Mouse (Mus musculus): ENCODE results near the gene E030018B13Rik. TPM values are rescaled to one million over a fixed set of nuclear protein-coding genes. Genes with fewer than 3 reads are reported as not detected.
A peak's percentile ranks its signal among the peaks of the same experiment; 100 is the strongest.

E030018B13Rik gene
- total RNA-seq, 1 experiment from 2014 or later = not detected

GRCm38 (mm10) chr7:63897655-63898054, 19.0 kb upstream of the E030018B13Rik start:
- no peak for DNase-seq

- no peak for DNase-seq
These were observed 18.5 kb upstream of the E030018B13Rik start for GRCm38 (mm10) chr7:63898201-63898600.

GRCm38 (mm10) chr7:63899925-63900324, 16.7 kb upstream of the E030018B13Rik start:
- no peak for DNase-seq

- DNase-seq = no peak
These were observed 16.2 kb upstream of the E030018B13Rik start for GRCm38 (mm10) chr7:63900411-63900810.

DNA sequence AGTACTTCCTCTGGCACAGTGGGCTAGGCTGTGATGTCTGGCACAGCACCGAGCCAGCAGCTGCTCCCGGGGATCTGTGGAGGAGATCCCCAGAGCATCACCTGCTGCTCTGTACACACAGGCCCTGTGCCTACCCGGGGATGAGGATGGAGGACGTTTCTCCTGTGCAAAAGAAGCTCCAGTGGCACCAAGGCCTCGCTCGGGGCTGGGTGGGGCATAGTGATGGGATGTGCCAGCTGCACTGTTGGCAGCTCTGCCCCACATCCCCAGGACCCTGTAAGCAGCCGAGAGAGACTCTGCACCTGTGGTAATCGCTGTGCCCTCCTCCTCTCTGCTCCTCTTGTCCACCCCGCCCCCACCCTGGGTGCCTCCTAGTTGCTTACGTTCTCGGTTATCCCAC, 15.3 kb upstream of the E030018B13Rik start:
- DNase-seq = no peak

DNA sequence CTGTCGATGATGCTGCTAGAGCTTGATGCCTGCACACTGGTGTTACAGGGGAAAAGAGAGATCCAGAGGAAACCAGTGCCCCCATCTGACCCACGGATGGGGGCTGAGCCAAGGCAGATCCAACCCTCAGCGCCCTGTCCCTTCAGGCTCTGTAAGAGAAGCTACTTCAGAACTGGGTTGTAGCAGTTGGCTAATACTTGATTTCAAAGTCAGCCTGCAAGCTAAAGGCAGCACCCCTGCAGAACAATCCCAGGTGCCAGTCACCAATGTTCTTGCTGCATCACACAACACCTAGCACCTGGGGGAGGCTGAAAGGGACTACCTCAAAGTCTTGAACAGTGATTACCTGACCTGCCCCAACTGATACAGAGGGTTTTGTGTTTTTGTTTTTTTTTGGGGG, 14.7 kb upstream of the E030018B13Rik start:
- no peak for DNase-seq

GRCm38 (mm10) chr7:63902604-63903210, 13.9 kb upstream of the E030018B13Rik start:
- no peak for DNase-seq

- no peak for DNase-seq
These were observed 12.8 kb upstream of the E030018B13Rik start for GRCm38 (mm10) chr7:63903635-63904380.

DNA sequence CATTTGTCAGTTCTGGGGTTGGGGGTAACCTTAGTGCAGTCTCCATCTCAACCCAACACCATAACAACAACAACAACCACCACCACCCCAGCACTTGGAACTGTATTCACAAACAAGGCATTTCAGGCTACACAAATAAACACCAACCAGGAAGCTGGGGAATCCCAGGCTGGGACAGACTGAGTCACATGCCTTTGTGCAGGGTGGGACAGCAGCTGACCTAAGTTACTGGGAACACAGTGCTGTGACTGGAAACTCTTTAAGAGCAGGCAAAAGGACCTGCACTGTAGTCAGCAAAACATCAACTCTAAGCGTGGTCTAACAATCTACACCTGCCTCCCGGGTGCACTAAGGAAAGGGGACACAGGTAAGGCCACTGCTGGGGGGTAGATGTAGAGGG, 11.5 kb upstream of the E030018B13Rik start:
- no peak for DNase-seq

DNA sequence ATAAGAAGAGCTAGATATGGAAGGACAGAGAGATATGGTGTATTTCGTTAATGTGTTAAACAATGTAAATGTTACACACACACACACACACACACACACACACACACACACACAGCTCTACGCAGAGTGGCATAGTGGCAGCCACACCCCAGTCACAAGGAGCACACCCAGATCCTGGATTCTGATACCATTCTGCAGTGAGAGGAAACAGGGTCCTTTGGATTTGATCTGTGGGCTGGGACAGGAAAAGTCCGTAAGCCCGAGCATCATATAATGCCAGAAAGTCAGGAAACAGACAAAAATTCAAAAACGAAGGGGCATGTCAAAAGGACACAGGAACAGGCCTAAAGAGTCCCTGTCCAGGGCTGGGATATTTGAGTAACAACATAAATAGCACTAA, 11.0 kb upstream of the E030018B13Rik start:
- DNase-seq = no peak

DNA sequence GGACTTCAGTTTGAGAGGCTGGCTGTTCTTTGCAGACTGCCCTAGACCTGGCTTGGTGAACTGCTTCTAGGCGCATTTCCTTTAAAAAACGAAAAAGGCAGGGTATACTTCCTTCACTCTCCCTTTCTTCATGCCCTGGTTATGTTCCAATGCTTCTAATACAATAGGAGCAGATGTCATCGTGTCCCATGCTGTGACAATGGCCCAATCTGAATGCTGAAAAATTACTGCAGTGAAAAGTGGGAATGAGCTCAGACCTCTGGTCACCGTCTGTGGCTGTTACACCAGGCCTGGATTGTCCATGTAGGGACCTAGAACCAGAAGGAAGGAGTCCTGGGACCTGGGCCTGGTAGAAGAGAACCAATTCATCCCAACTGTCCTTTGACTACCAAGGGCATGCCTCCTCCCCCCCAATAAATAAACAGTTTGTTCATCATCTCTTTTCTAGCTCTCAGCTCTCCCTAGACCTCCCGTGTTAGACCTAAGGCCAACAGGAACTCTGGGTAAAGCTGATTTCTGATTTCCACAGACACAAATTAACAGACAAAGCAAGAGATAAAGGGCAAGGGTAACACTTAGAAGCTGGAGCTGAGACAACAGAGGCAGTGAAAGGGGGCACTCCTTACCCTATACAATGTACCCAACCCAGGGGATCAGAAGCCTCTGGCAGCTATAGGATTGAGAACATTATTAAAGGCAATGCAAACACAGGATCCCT, 8.7 kb upstream of the E030018B13Rik start:
- DNase-seq = no peak

GRCm38 (mm10) chr7:63908496-63909285, 8.0 kb upstream of the E030018B13Rik start:
- no peak for DNase-seq

DNA sequence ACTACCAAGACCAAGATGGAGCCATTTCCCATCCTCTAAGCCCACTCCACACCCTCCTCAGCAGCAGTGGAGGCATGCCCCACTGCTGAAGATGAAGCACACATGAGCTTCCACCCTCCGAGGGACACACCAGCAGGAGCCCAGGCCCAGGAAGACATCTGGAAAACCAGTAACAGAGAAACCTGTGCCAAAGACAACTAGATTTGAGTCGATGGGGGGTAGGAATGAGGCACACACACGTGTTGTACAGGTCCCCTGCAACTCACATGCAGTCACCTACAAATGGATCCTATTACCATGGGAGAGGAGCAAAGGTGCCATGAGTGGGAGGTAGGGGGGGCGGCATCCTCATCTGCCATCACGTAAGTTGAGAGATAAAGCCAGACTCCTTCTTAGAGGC, 6.4 kb upstream of the E030018B13Rik start:
- no peak for DNase-seq

GRCm38 (mm10) chr7:63910912-63911311, 5.7 kb upstream of the E030018B13Rik start:
- DNase-seq = peak; percentile 51

GRCm38 (mm10) chr7:63911383-63912233, 5.0 kb upstream of the E030018B13Rik start:
- peak; percentile 87 for DNase-seq

- DNase-seq = peak; percentile 69
These were observed 4.3 kb upstream of the E030018B13Rik start for GRCm38 (mm10) chr7:63912234-63912810.

DNA sequence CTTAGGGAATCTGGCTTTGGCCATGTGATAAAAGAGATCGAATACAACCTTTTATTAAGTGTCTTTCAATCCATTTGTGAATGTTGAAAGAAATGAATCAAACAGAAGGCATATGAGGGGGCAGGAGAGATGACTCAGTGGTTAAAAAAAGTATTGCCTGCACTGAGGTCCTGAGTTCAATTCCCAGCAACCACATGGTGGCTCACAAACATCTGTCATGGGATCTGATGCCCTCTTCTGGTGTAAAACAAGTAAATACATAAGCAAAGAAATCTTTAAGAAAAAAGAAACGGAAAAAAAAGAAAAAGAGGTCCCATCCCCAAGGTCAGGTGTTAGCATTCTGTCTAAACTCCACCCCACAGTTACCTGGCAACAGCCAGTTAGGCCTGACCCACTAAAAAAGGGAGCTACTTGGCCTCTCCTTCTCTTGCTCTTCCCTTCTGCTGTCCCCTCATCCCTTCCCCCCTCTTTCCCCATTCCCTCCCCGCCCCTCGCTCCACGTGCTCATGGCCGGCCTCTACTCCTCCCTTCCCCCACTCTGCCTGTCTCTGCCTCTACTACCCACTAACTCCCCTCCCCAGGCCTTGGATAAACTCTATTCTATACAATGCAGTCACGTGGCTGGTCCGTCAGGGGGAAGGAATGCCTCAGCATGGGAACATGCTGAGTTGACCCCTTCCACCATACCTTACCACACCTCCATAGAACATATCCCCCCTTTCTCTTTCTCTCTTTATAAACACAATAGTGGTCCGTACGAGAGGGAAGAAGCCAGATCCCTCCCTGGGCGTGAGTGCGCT, 3.5 kb upstream of the E030018B13Rik start:
- DNase-seq = no peak

- DNase-seq = no peak
These were observed 2.6 kb upstream of the E030018B13Rik start for GRCm38 (mm10) chr7:63913724-63914692.

DNA sequence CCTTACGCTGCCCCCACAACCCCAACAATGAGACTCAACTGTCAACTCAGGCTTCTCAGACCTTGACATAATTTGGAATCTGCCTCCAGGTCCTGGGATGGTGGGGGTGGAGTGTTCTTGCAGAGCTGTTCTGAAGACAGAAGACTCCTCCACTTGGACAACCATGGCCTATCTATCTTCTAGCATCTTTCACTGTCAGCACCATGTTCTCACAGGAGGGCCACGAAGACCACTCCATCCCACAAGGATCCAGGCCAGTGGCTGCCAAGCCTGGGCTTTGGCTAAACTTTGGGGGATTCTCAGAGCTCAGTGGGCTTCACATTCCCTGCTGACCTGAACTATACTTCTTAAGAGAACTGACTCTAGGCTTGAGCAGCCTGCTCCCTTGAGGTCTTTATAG, 1.8 kb upstream of the E030018B13Rik start:
- no peak for DNase-seq
